Mouse (Mus musculus): ENCODE measurements around the gene Ube2u. TPM values are rescaled to one million over a fixed set of nuclear protein-coding genes. Genes with fewer than 3 reads are reported as not detected.

Gene Ube2u
- total and polyA plus RNA-seq, 3 experiments, result not detected

DNA sequence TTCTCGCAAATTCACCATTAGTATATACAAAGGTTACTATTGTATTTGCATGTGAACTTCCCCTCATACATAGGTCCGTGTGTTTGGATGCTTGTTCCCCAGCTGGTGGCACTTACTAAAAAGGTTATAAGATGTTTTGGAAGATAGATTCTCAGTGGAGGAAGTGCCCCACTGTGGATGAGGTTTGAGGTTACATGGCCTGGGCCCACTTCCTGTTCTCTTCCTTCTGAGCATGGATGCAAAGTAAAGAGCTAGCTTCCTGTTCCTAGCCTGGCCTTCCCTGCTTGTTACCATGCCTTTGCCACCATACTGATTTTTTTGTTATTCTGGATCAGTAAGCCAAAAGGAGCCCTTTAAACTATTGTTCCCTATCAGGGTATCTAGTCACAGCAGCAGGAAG, 24.7 kb downstream of the Ube2u start:
- no peak overlapping the region for H3K9ac ChIP-seq (ENCODE audit: low read depth, low read length)
- H3K4me1 ChIP-seq (ENCODE audit: control insufficient read depth, insufficient read depth, low read length), result no peaks in the 10 kb centered on the region
- 71% methylated on average over 2 of the region's 2 CpGs for WGBS
- H3K27ac ChIP-seq, result no peak overlapping the region
- intact Hi-C loops (cut with DNase I), result no loop called here
- no peak for TF ChIP-seq POLR2A (IDR thresholded peaks at IDR 0.05; ENCODE audit: insufficient read depth, low read depth, low read length)
- no peak for TF ChIP-seq CTCF (IDR thresholded peaks at IDR 0.05)
- no peak for TF ChIP-seq EP300 (IDR thresholded peaks at IDR 0.05; ENCODE audit: insufficient read depth, low read depth, low read length)
- no peaks in the 10 kb centered on the region for H3K79me2 ChIP-seq (replicated peaks; ENCODE audit: control insufficient read depth, insufficient read depth, low read length)
- DNase-seq, result no peak
- H3K36me3 ChIP-seq (ENCODE audit: control insufficient read depth, insufficient read depth, low read length), result no peaks in the 10 kb centered on the region
- H3K27me3 ChIP-seq (ENCODE audit: control insufficient read depth, insufficient read depth, low read length), result no peaks in the 10 kb centered on the region
- H3K4me3 ChIP-seq, result no peak overlapping the region

GRCm38 (mm10) chr4:100517646-100518045, 39.0 kb downstream of the Ube2u start:
- no peak overlapping the region for H3K4me3 ChIP-seq
- no peak overlapping the region for H3K9ac ChIP-seq (ENCODE audit: low read depth, low read length)
- H3K4me1 ChIP-seq (ENCODE audit: control insufficient read depth, insufficient read depth, low read length), result no peaks in the 10 kb centered on the region
- DNase-seq, result no peak
- TF ChIP-seq CTCF (IDR thresholded peaks at IDR 0.05) (no peak), POLR2A (IDR thresholded peaks at IDR 0.05; ENCODE audit: insufficient read depth, low read depth, low read length) (no peak), EP300 (IDR thresholded peaks at IDR 0.05; ENCODE audit: insufficient read depth, low read depth, low read length) (no peak)
- intact Hi-C loops (cut with DNase I), result no loop called here
- H3K36me3 ChIP-seq (ENCODE audit: control insufficient read depth, insufficient read depth, low read length), result no peaks in the 10 kb centered on the region
- 84% methylated on average over 2 of the region's 2 CpGs for WGBS
- H3K79me2 ChIP-seq (replicated peaks; ENCODE audit: control insufficient read depth, insufficient read depth, low read length), result no peaks in the 10 kb centered on the region
- no peaks in the 10 kb centered on the region; the same call in 1 of the 2 replicates for H3K27me3 ChIP-seq (ENCODE audit: control insufficient read depth, insufficient read depth, low read length)
- no peak overlapping the region for H3K27ac ChIP-seq

- no peak for DNase-seq
- peaks cover 1% of the 10 kb centered on the region; the same call in 1 of the 2 replicates for H3K4me1 ChIP-seq (ENCODE audit: control insufficient read depth, insufficient read depth, low read length)
- 44% methylated on average over 6 of the region's 6 CpGs for WGBS
These were observed 43.9 kb downstream of the Ube2u start for GRCm38 (mm10) chr4:100522534-100522933.

DNA sequence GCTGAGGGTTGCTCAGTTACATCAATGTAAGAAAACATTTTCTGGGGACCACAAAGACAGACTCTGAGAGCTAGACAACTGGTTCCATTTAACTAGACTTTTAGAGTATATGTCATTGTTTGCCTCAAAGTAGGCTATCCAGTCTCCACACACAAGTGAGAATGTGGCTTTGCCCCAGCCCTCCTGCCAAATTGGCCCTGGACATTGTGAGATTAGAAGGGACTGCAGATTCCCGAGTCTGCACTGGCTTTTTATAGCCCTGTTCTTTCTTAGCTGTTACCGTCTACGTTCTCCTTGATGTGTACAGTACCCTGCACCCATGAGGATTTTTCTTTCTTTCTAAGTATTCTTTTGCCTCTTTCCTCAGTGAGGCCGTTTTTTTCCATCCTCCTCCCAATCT, 46.1 kb downstream of the Ube2u start:
- no peak overlapping the region for H3K9ac ChIP-seq (ENCODE audit: low read depth, low read length)
- peaks cover 9% of the 10 kb centered on the region for H3K36me3 ChIP-seq (ENCODE audit: control insufficient read depth, insufficient read depth, low read length)
- H3K79me2 ChIP-seq (replicated peaks; ENCODE audit: control insufficient read depth, insufficient read depth, low read length), result no peaks in the 10 kb centered on the region
- H3K27me3 ChIP-seq (ENCODE audit: control insufficient read depth, insufficient read depth, low read length), result no peaks in the 10 kb centered on the region
- DNase-seq, result peak; percentile 28 to 30
- no peak overlapping the region for H3K27ac ChIP-seq
- no peak overlapping the region for H3K4me3 ChIP-seq
- WGBS, result 48% methylated on average over 4 of the region's 4 CpGs
- peaks cover 1% of the 10 kb centered on the region; the same call in 1 of the 2 replicates for H3K4me1 ChIP-seq (ENCODE audit: control insufficient read depth, insufficient read depth, low read length)
- TF ChIP-seq POLR2A (IDR thresholded peaks at IDR 0.05; ENCODE audit: insufficient read depth, low read depth, low read length) (no peak), EP300 (IDR thresholded peaks at IDR 0.05; ENCODE audit: insufficient read depth, low read depth, low read length) (no peak), CTCF (IDR thresholded peaks at IDR 0.05) (no peak)
- intact Hi-C loops (cut with DNase I), result no loop called here

More at GRCm38 (mm10) chr4:100522534-100522933, 43.9 kb downstream of the Ube2u start:
- no peak for TF ChIP-seq POLR2A (IDR thresholded peaks at IDR 0.05; ENCODE audit: insufficient read depth, low read depth, low read length)
- TF ChIP-seq EP300 (IDR thresholded peaks at IDR 0.05; ENCODE audit: insufficient read depth, low read depth, low read length), result no peak
- no peak for TF ChIP-seq CTCF (IDR thresholded peaks at IDR 0.05)
- H3K27me3 ChIP-seq (ENCODE audit: control insufficient read depth, insufficient read depth, low read length), result no peaks in the 10 kb centered on the region
- peaks cover 9% of the 10 kb centered on the region for H3K36me3 ChIP-seq (ENCODE audit: control insufficient read depth, insufficient read depth, low read length)
- no peaks in the 10 kb centered on the region for H3K79me2 ChIP-seq (replicated peaks; ENCODE audit: control insufficient read depth, insufficient read depth, low read length)
- no peak overlapping the region for H3K27ac ChIP-seq
- no peak overlapping the region for H3K9ac ChIP-seq (ENCODE audit: low read depth, low read length)
- no peak overlapping the region for H3K4me3 ChIP-seq
- intact Hi-C loops (cut with DNase I), result no loop called here

DNA sequence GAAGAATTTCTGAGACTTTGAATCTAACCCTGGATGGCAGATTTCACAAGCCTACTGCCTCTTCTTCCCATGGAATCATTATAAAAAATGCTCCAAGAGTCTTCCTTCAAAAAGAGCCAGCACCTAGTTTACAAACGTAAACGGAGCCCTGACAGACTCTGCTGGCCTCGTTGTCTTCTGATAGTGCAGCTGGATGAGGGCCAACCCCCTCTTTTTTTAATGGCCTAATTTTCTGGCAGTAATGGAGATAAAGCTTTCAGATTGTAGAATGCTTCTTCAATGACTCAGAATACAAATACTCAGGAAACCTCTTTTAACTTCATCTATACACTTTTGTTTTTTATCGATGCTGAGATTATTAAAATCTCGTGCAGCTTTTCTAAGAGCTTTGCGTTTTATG, 47.6 kb downstream of the Ube2u start:
- Histone ChIP-seq H3K4me3 (no peak overlapping the region), H3K27ac (no peak overlapping the region), H3K79me2 (replicated peaks; ENCODE audit: control insufficient read depth, insufficient read depth, low read length) (no peaks in the 10 kb centered on the region), H3K36me3 (ENCODE audit: control insufficient read depth, insufficient read depth, low read length) (peaks cover 9% of the 10 kb centered on the region), H3K27me3 (ENCODE audit: control insufficient read depth, insufficient read depth, low read length) (no peaks in the 10 kb centered on the region), H3K9ac (ENCODE audit: low read depth, low read length) (no peak overlapping the region), H3K4me1 (ENCODE audit: control insufficient read depth, insufficient read depth, low read length) (peaks cover 1% of the 10 kb centered on the region; the same call in 1 of the 2 replicates)
- 28% methylated on average over 6 of the region's 6 CpGs for WGBS
- peak in 1 of 2 experiments; percentile 21 for DNase-seq
- TF ChIP-seq CTCF (IDR thresholded peaks at IDR 0.05) (no peak), POLR2A (IDR thresholded peaks at IDR 0.05; ENCODE audit: insufficient read depth, low read depth, low read length) (no peak), EP300 (IDR thresholded peaks at IDR 0.05; ENCODE audit: insufficient read depth, low read depth, low read length) (no peak)
- intact Hi-C loops (cut with DNase I), result no loop called here

DNA sequence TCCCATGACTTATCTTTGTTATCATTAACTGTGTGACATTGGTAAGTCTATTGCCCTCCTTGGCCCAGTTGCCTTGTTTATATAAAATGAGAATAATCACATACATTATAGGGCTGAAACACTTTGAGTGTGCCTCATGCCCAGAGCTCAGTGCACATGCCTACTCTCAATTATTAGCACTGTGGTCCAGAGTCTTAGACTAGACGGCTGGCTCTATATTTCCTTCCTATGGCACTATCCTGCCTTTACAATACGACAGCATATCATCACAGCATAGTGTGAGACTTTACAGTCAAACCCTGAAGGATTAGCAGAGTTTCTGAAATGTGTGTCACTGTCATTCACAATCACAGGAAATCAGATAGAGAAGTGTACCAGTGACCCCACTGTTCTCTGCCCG, 48.4 kb downstream of the Ube2u start:
- peaks cover 1% of the 10 kb centered on the region; the same call in 1 of the 2 replicates for H3K4me1 ChIP-seq (ENCODE audit: control insufficient read depth, insufficient read depth, low read length)
- no peaks in the 10 kb centered on the region for H3K27me3 ChIP-seq (ENCODE audit: control insufficient read depth, insufficient read depth, low read length)
- no peak overlapping the region for H3K27ac ChIP-seq
- WGBS, result 14% methylated on average over 3 of the region's 3 CpGs
- TF ChIP-seq EP300 (IDR thresholded peaks at IDR 0.05; ENCODE audit: insufficient read depth, low read depth, low read length) (no peak), CTCF (IDR thresholded peaks at IDR 0.05) (no peak), POLR2A (IDR thresholded peaks at IDR 0.05; ENCODE audit: insufficient read depth, low read depth, low read length) (no peak)
- H3K4me3 ChIP-seq, result peak overlapping the region; percentile 20; the same call in 1 of the 2 replicates
- no peak overlapping the region for H3K9ac ChIP-seq (ENCODE audit: low read depth, low read length)
- H3K79me2 ChIP-seq (replicated peaks; ENCODE audit: control insufficient read depth, insufficient read depth, low read length), result no peaks in the 10 kb centered on the region
- H3K36me3 ChIP-seq (ENCODE audit: control insufficient read depth, insufficient read depth, low read length), result peaks cover 9% of the 10 kb centered on the region
- DNase-seq, result no peak
- intact Hi-C loops (cut with DNase I), result no loop called here

Data from heart, adult 2 months (tissue).